21 mouse cellular contexts compared by ENCODE assay signal in the genomic region with DNA sequence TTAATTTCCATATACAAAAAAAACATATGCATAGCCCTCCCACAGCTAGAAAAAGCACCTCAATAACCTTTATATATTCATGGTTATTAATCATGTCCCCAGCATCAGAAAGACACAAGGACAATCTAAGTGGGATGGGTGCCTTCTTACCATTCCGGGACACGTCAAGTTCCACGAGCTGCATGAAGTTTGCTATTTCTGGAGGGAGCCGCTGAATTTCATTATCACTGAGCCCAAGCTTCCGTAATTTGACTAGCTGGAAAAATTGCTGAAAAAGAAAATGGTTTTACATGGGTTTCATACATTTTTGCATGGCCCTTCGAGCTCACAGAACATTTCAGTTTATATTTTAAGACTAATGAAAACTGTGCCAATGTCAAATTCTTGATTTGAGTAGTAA.
"Had no signal": no experiment of that assay in that cellular context is flagged by ENCODE, and none has a peak within 500 bp of the region (broad histone marks: within the 10 kb centered on the region; RNA-seq: fewer than 3 reads in every experiment).

No protein-coding gene starts in this region.

- H3K4me2 ChIP-seq: lung, embryonic 15.5 days; midbrain, embryonic 11.5 days; midbrain, embryonic 13.5 days; midbrain, embryonic 15.5 days; neural tube, embryonic 13.5 days; neural tube, embryonic 15.5 days had no signal

- H3K36me3 ChIP-seq: lung, embryonic 15.5 days; midbrain, embryonic 13.5 days; midbrain, embryonic 15.5 days; neural tube, embryonic 13.5 days; neural tube, embryonic 15.5 days had no signal

- H3K27ac ChIP-seq: lung, embryonic 15.5 days; macrophage; midbrain, embryonic 13.5 days; midbrain, embryonic 15.5 days; neural tube, embryonic 13.5 days; neural tube, embryonic 15.5 days had no signal

- H3K4me3 ChIP-seq: lung, embryonic 15.5 days; megakaryocyte, embryonic 14.5 days; midbrain, embryonic 13.5 days; midbrain, embryonic 15.5 days; myocyte; neural tube, embryonic 13.5 days; neural tube, embryonic 15.5 days had no signal

- H3K9ac ChIP-seq: liver, postnatal 0 days; lung, embryonic 15.5 days; midbrain, embryonic 13.5 days; midbrain, embryonic 15.5 days; neural tube, embryonic 13.5 days; neural tube, embryonic 15.5 days had no signal

- DNase-seq: liver, postnatal 0 days; lung, adult 2 months; lung, postnatal 14 days; lung, postnatal 36 days; retina, postnatal 1 day; right cerebral cortex, adult 18-20 months; right cerebral cortex, postnatal 25 days; right cerebral cortex, postnatal 4 days; spleen, adult 18-20 months; thymus, adult 18-20 months; thymus, postnatal 4 days had no signal

- H3K27me3 ChIP-seq: lung, embryonic 15.5 days; megakaryocyte, embryonic 14.5 days; neural tube, embryonic 15.5 days had no signal

- ATAC-seq: liver, postnatal 0 days; lung, postnatal 0 days; midbrain, embryonic 13.5 days; midbrain, embryonic 15.5 days had no signal

- H3K9me3 ChIP-seq: lung, embryonic 15.5 days; megakaryocyte, embryonic 14.5 days; midbrain, embryonic 13.5 days; midbrain, embryonic 15.5 days; neural tube, embryonic 13.5 days; neural tube, embryonic 15.5 days had no signal
